Mouse (Mus musculus) lung, adult 2 months (tissue): Measurements from ENCODE around the gene Arhgef7.

Experiments
- CTCF ChIP-seq: fragments of 200-500 bp; IDR thresholded peaks from 2 replicates; pipeline ENCODE4 v1.5.1; 2011; ENCODE audit warnings: mild to moderate bottlenecking, low read length, control low read depth; ENCODE audit not compliant: insufficient read depth
- POLR2A ChIP-seq: fragments of 200-500 bp; IDR thresholded peaks from 2 replicates; pipeline ENCODE4 v1.6.1; 2011; ENCODE audit warnings: low read depth, mild to moderate bottlenecking, control low read depth, low read length, borderline replicate concordance; ENCODE audit errors: extremely low read depth

GRCm38 (mm10) chr8:11831174-11831573 is 103.7 kb downstream of the Arhgef7 start:
- no peak for TF ChIP-seq POLR2A
- no peak for TF ChIP-seq CTCF
